Mouse (Mus musculus) liver, adult 2 months (tissue): ENCODE results near the gene Ing2.

Experiments
- CTCF ChIP-seq: fragments of 200-500 bp; IDR thresholded peaks from 2 replicates; pipeline ENCODE4 v1.5.1; 2011; ENCODE audit warnings: low read depth, low read length, control low read depth
- POLR2A ChIP-seq: fragments of 200-500 bp; IDR thresholded peaks from 2 replicates; pipeline ENCODE4 v1.6.1; 2011; ENCODE audit warnings: low read length, control low read depth; ENCODE audit not compliant: insufficient read depth; ENCODE audit errors: extremely low read depth

DNA sequence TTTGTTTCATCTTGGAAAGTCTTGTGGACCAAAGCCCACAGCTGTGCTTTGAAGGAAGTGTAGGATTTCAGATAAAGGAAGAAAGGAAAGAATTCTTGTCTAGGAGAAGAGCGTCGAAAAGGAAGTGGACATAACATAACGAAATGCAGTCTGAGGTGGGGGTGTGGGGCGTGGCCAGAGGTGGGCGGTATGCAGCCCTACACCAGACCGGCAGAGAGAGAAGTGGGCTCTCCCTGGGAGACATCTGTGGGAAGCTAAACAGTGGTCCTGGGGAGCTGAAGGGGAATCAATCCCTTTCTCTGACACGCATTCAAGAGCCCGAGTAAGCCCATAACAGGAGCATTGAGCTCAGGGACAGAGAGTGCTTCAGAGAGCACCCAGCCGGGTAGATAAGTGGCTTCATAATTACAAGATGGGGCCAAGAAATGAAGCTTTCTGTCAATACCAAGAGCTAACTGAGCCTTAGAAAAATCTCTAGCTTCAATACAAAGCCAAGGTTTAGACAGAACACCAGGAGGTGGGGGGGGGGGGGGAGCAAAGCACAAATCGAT is 40.5 kb downstream of the Ing2 start:
- TF ChIP-seq CTCF, result no peak
- no peak for TF ChIP-seq POLR2A
